Mouse (Mus musculus): ENCODE measurements around the gene Smim4.

DNA sequence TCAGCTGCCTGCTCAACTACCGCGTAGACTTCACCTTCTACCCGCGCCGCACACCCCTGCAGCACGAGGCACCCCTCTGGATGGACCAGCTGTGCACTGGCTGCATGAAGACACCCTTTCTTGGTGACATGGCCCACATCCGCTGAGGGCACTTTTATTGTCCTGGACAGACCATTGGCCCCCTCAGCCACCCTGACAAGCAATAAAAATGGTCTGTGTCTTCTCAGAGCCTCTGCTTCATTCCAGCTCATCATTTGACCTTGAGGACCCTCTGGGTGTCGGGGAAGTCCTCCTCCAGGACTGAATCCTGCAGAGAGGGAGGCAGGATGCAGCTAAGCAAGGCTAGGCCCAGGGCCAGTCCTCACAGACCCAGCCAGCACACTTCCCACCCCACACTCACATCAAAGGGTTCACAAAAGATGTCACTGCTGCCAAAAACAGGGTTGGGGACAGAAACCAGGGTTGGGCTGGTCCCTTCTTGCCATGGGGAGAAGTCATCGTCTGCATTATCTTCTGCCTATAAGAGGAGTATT lies 10.2 kb upstream of the Smim4 start:
- no peak for TF ChIP-seq CTCF (IDR thresholded peaks at IDR 0.05; ENCODE audit: borderline replicate concordance, control insufficient read depth, extremely low read depth, insufficient read depth, low read length, poor library complexity)
- no peak for TF ChIP-seq POLR2A (IDR thresholded peaks at IDR 0.05; ENCODE audit: control insufficient read depth, extremely low read depth, insufficient read depth, low read length, poor library complexity)

Measured in thymus, adult 2 months (tissue).